17 mouse cellular contexts compared by ENCODE assay signal in genomic region chr13:83568759-83569256, GRCm38 (mm10).
DNase-seq lines count a peak whose midpoint lies in the region; ATAC-seq and TF ChIP-seq lines count a peak whose summit lies in the region.
"Had no signal": no experiment of that assay in that cellular context is flagged by ENCODE, and none has a peak within 500 bp of the region (broad histone marks: within the 10 kb centered on the region; RNA-seq: fewer than 3 reads in every experiment).

No protein-coding gene starts in this region.

- H3K27me3 ChIP-seq in forebrain, embryonic 16.5 days (replicated peaks; ENCODE audit: control insufficient read depth, insufficient read depth, low read length): no peaks in the 10 kb centered on the region
- H3K27me3 ChIP-seq in forebrain, embryonic 13.5 days: no peaks in the 10 kb centered on the region
- no peaks in the 10 kb centered on the region for H3K27me3 ChIP-seq in hindbrain, embryonic 14.5 days (ENCODE audit: control insufficient read depth, insufficient read depth, low read length)
- H3K27me3 ChIP-seq in hindbrain, embryonic 11.5 days (ENCODE audit: control insufficient read depth, insufficient read depth, low read length): no peaks in the 10 kb centered on the region
- no peaks in the 10 kb centered on the region for H3K27me3 ChIP-seq in midbrain, embryonic 15.5 days (replicated peaks)
- H3K27me3 ChIP-seq in midbrain, embryonic 13.5 days: no peaks in the 10 kb centered on the region
- H3K27me3 ChIP-seq: embryonic facial prominence, embryonic 12.5 days; lung, embryonic 15.5 days; midbrain, embryonic 12.5 days; neural tube, embryonic 12.5 days had no signal

- WGBS in forebrain, embryonic 16.5 days: 63% methylated on average over 11 of the region's 11 CpGs
- WGBS in forebrain, embryonic 13.5 days: 80% methylated on average over 11 of the region's 11 CpGs
- WGBS in hindbrain, embryonic 14.5 days: 79% methylated on average over 11 of the region's 11 CpGs
- 86% methylated on average over 11 of the region's 11 CpGs for WGBS in hindbrain, embryonic 11.5 days
- WGBS in midbrain, embryonic 15.5 days: 75% methylated on average over 11 of the region's 11 CpGs
- 82% methylated on average over 11 of the region's 11 CpGs for WGBS in midbrain, embryonic 13.5 days
- 64% methylated on average over 11 of the region's 11 CpGs for WGBS in olfactory bulb, adult 2 months

- peak; percentile 19 for ATAC-seq in forebrain, embryonic 16.5 days
- ATAC-seq in forebrain, embryonic 13.5 days: no peak
- no peak for ATAC-seq in hindbrain, embryonic 14.5 days (ENCODE audit: low FRiP score)
- no peak for ATAC-seq in hindbrain, embryonic 11.5 days (ENCODE audit: low FRiP score)
- ATAC-seq in midbrain, embryonic 15.5 days (replicated peaks): 0 out of 2 replicates have a peak, but pooled peaks have one; percentile 31
- ATAC-seq in midbrain, embryonic 13.5 days: no peak

- no peak for DNase-seq in hindbrain, embryonic 14.5 days (ENCODE audit: low spot score)
- no peak for DNase-seq in hindbrain, embryonic 11.5 days (ENCODE audit: low spot score)
- DNase-seq in kidney, postnatal 14 days: no peak
- DNase-seq: cerebellum, postnatal 14 days; gastrocnemius, postnatal 25 days; kidney, adult 9 months; left cerebral cortex, postnatal 4 days; thymus, adult 2 months had no signal

- no peak for TF ChIP-seq POLR2A in olfactory bulb, adult 2 months (IDR thresholded peaks at IDR 0.05; ENCODE audit: insufficient read depth, low read depth, low read length)

- peak overlapping the region; percentile 12 for H3K4me2 ChIP-seq in forebrain, embryonic 16.5 days (ENCODE audit: low read length)
- no peak overlapping the region for H3K4me2 ChIP-seq in forebrain, embryonic 13.5 days
- no peak overlapping the region for H3K4me2 ChIP-seq in hindbrain, embryonic 14.5 days (replicated peaks)
- no peak overlapping the region for H3K4me2 ChIP-seq in hindbrain, embryonic 11.5 days (replicated peaks; ENCODE audit: low read depth, low read length)
- H3K4me2 ChIP-seq in midbrain, embryonic 15.5 days: no peak overlapping the region
- no peak overlapping the region for H3K4me2 ChIP-seq in midbrain, embryonic 13.5 days (replicated peaks)
- H3K4me2 ChIP-seq: embryonic facial prominence, embryonic 12.5 days; lung, embryonic 15.5 days; midbrain, embryonic 12.5 days; neural tube, embryonic 12.5 days had no signal

- H3K9me3 ChIP-seq in forebrain, embryonic 16.5 days (ENCODE audit: control insufficient read depth, low read length): no peaks in the 10 kb centered on the region
- H3K9me3 ChIP-seq in forebrain, embryonic 13.5 days (replicated peaks): no peaks in the 10 kb centered on the region
- H3K9me3 ChIP-seq in hindbrain, embryonic 14.5 days (ENCODE audit: control insufficient read depth, low read length): no peaks in the 10 kb centered on the region
- H3K9me3 ChIP-seq in hindbrain, embryonic 11.5 days (ENCODE audit: control insufficient read depth, low read length): no peaks in the 10 kb centered on the region
- no peaks in the 10 kb centered on the region for H3K9me3 ChIP-seq in midbrain, embryonic 15.5 days
- no peaks in the 10 kb centered on the region for H3K9me3 ChIP-seq in midbrain, embryonic 13.5 days
- H3K9me3 ChIP-seq: embryonic facial prominence, embryonic 12.5 days; lung, embryonic 15.5 days; midbrain, embryonic 12.5 days; neural tube, embryonic 12.5 days had no signal

- H3K27ac ChIP-seq in forebrain, embryonic 16.5 days (ENCODE audit: low read length): peak overlapping the region; percentile 49
- no peak overlapping the region for H3K27ac ChIP-seq in forebrain, embryonic 13.5 days
- 0 out of 2 replicates have a peak overlapping the region, but pooled peaks have one; percentile 11 for H3K27ac ChIP-seq in hindbrain, embryonic 14.5 days
- no peak overlapping the region for H3K27ac ChIP-seq in hindbrain, embryonic 11.5 days (ENCODE audit: low read depth, low read length)
- H3K27ac ChIP-seq in midbrain, embryonic 15.5 days: no peak overlapping the region
- H3K27ac ChIP-seq in midbrain, embryonic 13.5 days: no peak overlapping the region
- H3K27ac ChIP-seq in olfactory bulb, adult 2 months (ENCODE audit: insufficient read depth, low read depth, low read length): peak overlapping the region; percentile 64; the same call in 1 of the 2 replicates
- H3K27ac ChIP-seq: embryonic facial prominence, embryonic 12.5 days; lung, embryonic 15.5 days; midbrain, embryonic 12.5 days; neural tube, embryonic 12.5 days had no signal

- peaks cover 32% of the 10 kb centered on the region for H3K4me1 ChIP-seq in forebrain, embryonic 16.5 days (replicated peaks; ENCODE audit: control insufficient read depth, insufficient read depth, low read length)
- H3K4me1 ChIP-seq in forebrain, embryonic 13.5 days: peaks cover 33% of the 10 kb centered on the region
- H3K4me1 ChIP-seq in hindbrain, embryonic 14.5 days (replicated peaks; ENCODE audit: control insufficient read depth, insufficient read depth, low read length): peaks cover 17% of the 10 kb centered on the region; the same call in 1 of the 2 replicates
- no peaks in the 10 kb centered on the region for H3K4me1 ChIP-seq in hindbrain, embryonic 11.5 days (replicated peaks; ENCODE audit: control insufficient read depth, insufficient read depth, low read length)
- 0 out of 2 replicates have a peak, but pooled peaks cover 7% of the 10 kb centered on the region for H3K4me1 ChIP-seq in midbrain, embryonic 15.5 days
- H3K4me1 ChIP-seq in midbrain, embryonic 13.5 days (replicated peaks): peaks cover 9% of the 10 kb centered on the region; the same call in 1 of the 2 replicates
- H3K4me1 ChIP-seq in olfactory bulb, adult 2 months (ENCODE audit: control insufficient read depth, insufficient read depth, low read length): peaks cover 9% of the 10 kb centered on the region; the same call in 1 of the 2 replicates
- H3K4me1 ChIP-seq: neural tube, embryonic 12.5 days had no signal

- TF ChIP-seq CTCF in olfactory bulb, adult 2 months (IDR thresholded peaks at IDR 0.05; ENCODE audit: insufficient read depth, low read depth, low read length): no peak

- no peaks in the 10 kb centered on the region for H3K36me3 ChIP-seq in forebrain, embryonic 16.5 days (ENCODE audit: control insufficient read depth, insufficient read depth)
- no peaks in the 10 kb centered on the region for H3K36me3 ChIP-seq in forebrain, embryonic 13.5 days (ENCODE audit: poor library complexity, severe bottlenecking)
- H3K36me3 ChIP-seq in hindbrain, embryonic 14.5 days (replicated peaks; ENCODE audit: control insufficient read depth, insufficient read depth): no peaks in the 10 kb centered on the region
- no peaks in the 10 kb centered on the region for H3K36me3 ChIP-seq in hindbrain, embryonic 11.5 days (ENCODE audit: control insufficient read depth, insufficient read depth, low read length)
- H3K36me3 ChIP-seq in midbrain, embryonic 15.5 days (replicated peaks): no peaks in the 10 kb centered on the region
- H3K36me3 ChIP-seq in midbrain, embryonic 13.5 days: no peaks in the 10 kb centered on the region
- H3K36me3 ChIP-seq: embryonic facial prominence, embryonic 12.5 days; lung, embryonic 15.5 days; midbrain, embryonic 12.5 days; neural tube, embryonic 12.5 days had no signal

- no peak overlapping the region for H3K4me3 ChIP-seq in forebrain, embryonic 16.5 days (replicated peaks; ENCODE audit: low read length)
- no peak overlapping the region for H3K4me3 ChIP-seq in forebrain, embryonic 13.5 days
- no peak overlapping the region for H3K4me3 ChIP-seq in hindbrain, embryonic 14.5 days (replicated peaks; ENCODE audit: low read length)
- no peak overlapping the region for H3K4me3 ChIP-seq in hindbrain, embryonic 11.5 days (ENCODE audit: low read depth, low read length)
- no peak overlapping the region for H3K4me3 ChIP-seq in midbrain, embryonic 15.5 days
- H3K4me3 ChIP-seq in midbrain, embryonic 13.5 days (replicated peaks): no peak overlapping the region
- no peak overlapping the region for H3K4me3 ChIP-seq in olfactory bulb, adult 2 months (ENCODE audit: insufficient read depth, low read depth, low read length)
- H3K4me3 ChIP-seq: embryonic facial prominence, embryonic 12.5 days; lung, embryonic 15.5 days; midbrain, embryonic 12.5 days; neural tube, embryonic 12.5 days had no signal

- no peak overlapping the region; the same call in 1 of the 2 replicates for H3K9ac ChIP-seq in forebrain, embryonic 16.5 days (replicated peaks; ENCODE audit: low read depth, low read length)
- no peak overlapping the region for H3K9ac ChIP-seq in forebrain, embryonic 13.5 days
- no peak overlapping the region for H3K9ac ChIP-seq in hindbrain, embryonic 14.5 days
- H3K9ac ChIP-seq in hindbrain, embryonic 11.5 days (ENCODE audit: low read depth, low read length): no peak overlapping the region
- H3K9ac ChIP-seq in midbrain, embryonic 15.5 days: no peak overlapping the region
- no peak overlapping the region for H3K9ac ChIP-seq in midbrain, embryonic 13.5 days (replicated peaks)
- H3K9ac ChIP-seq: embryonic facial prominence, embryonic 12.5 days; lung, embryonic 15.5 days; midbrain, embryonic 12.5 days; neural tube, embryonic 12.5 days had no signal

Comparison
In these comparisons a context has a peak if more than half of its experiments do, and no peak if none do; other contexts are left out.
1. ATAC-seq: peak in forebrain, embryonic 16.5 days (single experiment) and midbrain, embryonic 15.5 days (single experiment); none in forebrain, embryonic 13.5 days (single experiment), hindbrain, embryonic 14.5 days (single experiment), hindbrain, embryonic 11.5 days (single experiment) and midbrain, embryonic 13.5 days (single experiment).
2. H3K27ac ChIP-seq: peak in forebrain, embryonic 16.5 days (single experiment), hindbrain, embryonic 14.5 days (single experiment) and olfactory bulb, adult 2 months (single experiment); none in forebrain, embryonic 13.5 days (single experiment), hindbrain, embryonic 11.5 days (single experiment), midbrain, embryonic 15.5 days (single experiment) and midbrain, embryonic 13.5 days (single experiment).